Mouse (Mus musculus) ovary, postnatal 14 days (tissue): ENCODE results near the gene Commd3.

Experiments
- DNase-seq: peaks from one replicate; pipeline ENCODE4 v3.0.0; 2022; ENCODE audit warnings: low spot score

Gene Commd3

DNA sequence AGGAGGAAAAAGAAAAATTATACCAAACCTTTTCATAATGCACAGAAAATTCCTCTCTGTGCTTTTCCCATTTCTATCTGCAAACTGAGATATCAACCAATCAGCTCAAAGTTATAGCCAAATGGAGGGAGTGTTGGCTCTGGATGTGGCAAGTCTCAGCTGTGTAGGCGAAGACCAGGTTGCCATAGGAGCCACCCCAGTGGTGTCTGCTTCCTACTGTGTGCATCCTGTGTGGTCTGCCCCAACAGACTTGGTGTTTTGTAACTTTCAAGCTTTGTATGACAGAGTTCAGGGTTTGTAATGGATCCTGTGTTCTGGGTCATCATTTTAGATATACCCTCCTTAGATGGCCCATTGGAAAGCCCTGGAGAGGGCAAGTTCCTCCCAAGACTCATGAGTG lies 52.3 kb downstream of the Commd3 start:
- no peak for DNase-seq
